Mouse (Mus musculus) small intestine, adult 2 months (tissue): ENCODE measurements around the gene Ppp2r5d. TPM values are rescaled to one million over a fixed set of nuclear protein-coding genes. Genes with fewer than 3 reads are reported as not detected.

Experiments used
- H3K27ac ChIP-seq: fragments of 200-500 bp; 2 replicates; pipeline ENCODE4 v1.5.1; 2012; ENCODE audit warnings: low read depth, low read length, control low read depth, inconsistent platforms; ENCODE audit not compliant: insufficient read depth
- H3K27me3 ChIP-seq: fragments of 200-500 bp; 2 replicates; pipeline ENCODE4 v1.6.1; 2012; ENCODE audit warnings: mild to moderate bottlenecking, moderate library complexity, low read length, inconsistent platforms; ENCODE audit not compliant: control insufficient read depth, insufficient read depth
- H3K36me3 ChIP-seq: fragments of 200-500 bp; 2 replicates; pipeline ENCODE4 v1.6.1; 2012; ENCODE audit warnings: mild to moderate bottlenecking, low read length, control low read depth, inconsistent platforms; ENCODE audit not compliant: control insufficient read depth, insufficient read depth
- H3K4me1 ChIP-seq: fragments of 200-500 bp; 2 replicates; pipeline ENCODE4 v1.6.1; 2012; ENCODE audit warnings: low read length, inconsistent platforms, mixed read lengths; ENCODE audit not compliant: control insufficient read depth, insufficient read depth, insufficient read length
- H3K4me3 ChIP-seq: fragments of 200-500 bp; 2 replicates; pipeline ENCODE4 v1.5.1; 2012; ENCODE audit warnings: low read depth, mild to moderate bottlenecking, control low read depth, inconsistent platforms, low read length, moderate library complexity
- CTCF ChIP-seq: fragments of 200-500 bp; IDR thresholded peaks from 2 replicates; pipeline ENCODE4 v1.5.1; 2012; ENCODE audit warnings: low read depth, mild to moderate bottlenecking, control low read depth, inconsistent platforms, low read length, moderate library complexity, mixed read lengths; ENCODE audit not compliant: insufficient replicate concordance, insufficient read length; ENCODE audit errors: extremely low read depth
- POLR2A ChIP-seq: fragments of 200-500 bp; IDR thresholded peaks from 2 replicates; pipeline ENCODE4 v1.6.1; 2012; ENCODE audit warnings: low read depth, mild to moderate bottlenecking, control low read depth, inconsistent platforms, low read length, moderate library complexity
- WGBS: fragments of 180-500 bp; shearing (Covaris S2); methylation state at CpG from one replicate; pipeline ENCODE4 v1.1.7; 2018; 5-methylcytosine and 5-hydroxymethylcytosine counted together
- polyA plus RNA-seq: library from polyadenylated mRNA; depleted of rRNA; stranded (reverse); fragments of >200 nt; gene quantifications from 2 replicates; pipeline ENCODE4 v1.2.3, GENCODE M21; 2012; rRNA removed

Gene Ppp2r5d
- polyA plus RNA-seq, 1 experiment = 150 TPM

DNA sequence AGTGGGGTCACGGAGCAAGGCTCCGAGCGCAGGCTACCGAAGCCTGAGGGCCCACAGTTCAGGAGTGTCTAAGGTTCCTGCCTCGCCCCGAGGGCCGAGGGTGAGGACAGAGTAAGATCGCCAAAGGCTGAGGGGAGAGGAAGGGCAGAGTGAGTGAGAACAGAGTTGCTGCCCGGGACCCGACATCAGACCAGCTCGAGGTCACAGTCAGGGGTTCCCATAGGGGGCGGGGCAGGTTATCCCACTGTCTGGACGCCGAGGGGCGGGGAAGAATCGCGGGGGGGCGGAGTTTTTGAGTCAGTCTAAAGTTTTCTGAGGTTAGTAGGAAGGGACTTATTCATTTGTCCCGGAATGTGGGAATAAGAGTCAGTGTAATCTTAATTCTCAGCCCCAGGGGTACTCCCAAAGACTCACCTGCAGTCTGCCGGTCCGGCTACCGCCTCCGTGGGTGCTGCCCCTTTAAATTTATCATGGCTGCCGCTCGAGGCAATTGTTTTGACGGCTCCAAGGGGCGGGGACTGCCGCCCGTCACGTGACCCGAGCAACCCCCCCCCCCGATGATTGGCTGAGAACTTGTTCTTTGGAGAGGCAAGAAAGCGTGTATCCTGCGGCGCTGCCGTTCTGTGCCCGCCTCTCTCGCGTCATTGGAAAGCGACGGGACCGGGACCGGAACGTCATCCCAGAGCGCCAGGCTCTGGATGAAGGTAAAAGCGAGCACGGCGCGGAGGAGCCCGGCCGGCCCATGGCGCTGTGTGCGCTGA is 59.2 kb downstream of the Ppp2r5d start, which contains the start of the genes Klc4 and Mrpl2:
TSS of gene Klc4 (minus strand) at position 462 of the 761 bp plus-strand sequence.
TSS of gene Mrpl2 (plus strand) at position 669 of the 761 bp plus-strand sequence.
- WGBS = under 1% methylated on average over 53 of the region's 53 CpGs
- Histone ChIP-seq H3K36me3 (peaks cover 30% of the 10 kb centered on the region), H3K27me3 (no peaks in the 10 kb centered on the region), H3K4me1 (peaks cover 5% of the 10 kb centered on the region), H3K4me3 (peak within 1 kb of the TSS; percentile 95), H3K27ac (peak within 1 kb of the TSS; percentile 100)
- no peak for TF ChIP-seq CTCF
- peak; percentile 61 for TF ChIP-seq POLR2A

DNA sequence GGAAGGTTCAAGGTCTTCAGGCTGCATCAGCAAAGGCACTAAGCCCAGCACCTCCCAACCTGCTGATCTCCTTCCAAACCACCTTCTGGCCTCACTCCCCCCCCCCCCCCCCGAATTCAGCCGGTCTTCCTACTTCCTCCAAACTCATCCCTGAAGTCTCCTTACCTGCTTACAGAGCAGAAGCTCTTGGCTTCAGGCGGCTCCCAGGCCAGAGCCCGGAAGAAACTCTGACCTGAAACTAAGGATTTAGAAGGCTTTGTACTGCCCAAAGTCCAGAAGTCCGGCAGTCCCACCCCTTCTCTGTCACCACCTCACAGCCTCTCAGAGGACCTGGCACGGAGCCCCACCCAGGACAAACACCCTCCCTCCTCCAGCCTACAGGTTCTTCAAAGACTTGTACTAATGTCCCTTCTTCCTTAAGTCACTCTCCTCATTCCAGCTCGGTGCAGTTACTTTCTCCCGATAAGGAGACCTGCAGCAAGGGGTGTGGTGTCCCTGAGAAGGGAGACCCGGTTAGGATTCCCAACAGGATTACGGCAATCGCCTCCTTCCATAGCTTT is 59.9 kb downstream of the Ppp2r5d start:
- H3K4me3 ChIP-seq = peak overlapping the region; percentile 91
- TF ChIP-seq CTCF (no peak), POLR2A (peak; percentile 74)
- WGBS = 3% methylated on average over 11 of the region's 11 CpGs
- H3K27ac ChIP-seq = peak overlapping the region; percentile 100
- H3K4me1 ChIP-seq = peaks cover 5% of the 10 kb centered on the region
- H3K36me3 ChIP-seq = peaks cover 37% of the 10 kb centered on the region
- H3K27me3 ChIP-seq = no peaks in the 10 kb centered on the region

DNA sequence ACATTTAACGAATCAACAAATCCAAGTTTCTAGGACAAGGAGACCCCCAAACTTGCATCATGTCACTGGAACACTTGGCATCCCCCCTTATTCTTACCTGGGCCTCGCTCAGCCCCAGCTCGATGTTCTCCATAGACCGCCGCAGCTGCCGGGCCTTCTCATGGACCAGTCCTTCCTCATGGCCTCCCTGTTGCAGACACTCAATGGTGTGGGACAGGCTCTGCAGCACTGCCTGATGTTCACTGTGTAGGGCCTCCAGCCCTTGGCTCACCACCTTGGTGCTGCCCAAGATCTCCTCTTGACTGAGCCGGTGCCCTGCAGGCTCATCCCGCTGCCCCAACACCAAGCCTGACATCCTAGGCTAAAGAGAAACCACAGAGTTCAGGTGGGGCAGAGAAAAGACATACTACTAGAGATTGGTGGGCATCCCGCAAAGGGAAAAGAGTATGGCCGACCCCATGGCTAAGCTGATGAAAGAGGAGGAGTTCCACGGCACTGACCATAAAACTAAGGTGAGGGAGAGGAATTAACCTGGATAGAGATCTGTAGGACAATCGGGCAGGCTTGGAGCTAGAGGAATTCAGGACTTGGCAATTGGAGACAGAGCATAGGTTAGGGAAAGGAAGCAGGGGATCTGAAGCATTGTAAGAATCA is 60.6 kb downstream of the Ppp2r5d start:
- Histone ChIP-seq H3K4me1 (peaks cover 3% of the 10 kb centered on the region; the same call in 1 of the 2 replicates), H3K36me3 (peaks cover 44% of the 10 kb centered on the region), H3K4me3 (peak overlapping the region; percentile 91), H3K27ac (peak overlapping the region; percentile 100), H3K27me3 (no peaks in the 10 kb centered on the region)
- 57% methylated on average over 12 of the region's 12 CpGs for WGBS
- TF ChIP-seq CTCF (no peak), POLR2A (no peak; the same call in 1 of the 2 replicates)

- WGBS = 94% methylated on average over 17 of the region's 17 CpGs
- TF ChIP-seq POLR2A (no peak), CTCF (no peak)
- no peak overlapping the region for H3K4me3 ChIP-seq
These were observed 62.9 kb downstream of the Ppp2r5d start for GRCm38 (mm10) chr17:46642060-46642459.

DNA sequence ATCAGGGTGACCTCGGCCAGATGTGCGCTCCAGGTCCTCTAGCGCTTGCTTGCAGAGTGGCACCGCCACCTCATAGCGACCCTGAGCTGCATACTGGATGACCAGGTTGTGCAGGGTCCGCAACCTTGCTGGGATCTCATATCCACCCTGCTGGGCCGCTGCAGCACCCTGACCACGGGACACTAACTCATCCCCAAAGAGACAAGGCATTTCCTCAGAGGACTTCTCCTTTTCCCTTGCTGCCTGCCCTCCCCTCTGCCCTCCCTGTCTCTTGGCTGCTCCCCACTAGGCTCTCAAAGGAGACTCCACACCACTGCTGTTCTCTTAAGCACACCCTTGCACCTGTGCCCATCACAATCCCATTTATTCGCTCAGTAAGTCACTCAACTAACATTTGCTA is 65.0 kb downstream of the Ppp2r5d start:
- TF ChIP-seq CTCF (no peak), POLR2A (no peak)
- peaks cover 66% of the 10 kb centered on the region for H3K36me3 ChIP-seq
- H3K4me1 ChIP-seq = peaks cover 3% of the 10 kb centered on the region; the same call in 1 of the 2 replicates
- 83% methylated on average over 9 of the region's 9 CpGs for WGBS
- no peak overlapping the region for H3K27ac ChIP-seq
- no peaks in the 10 kb centered on the region for H3K27me3 ChIP-seq
- H3K4me3 ChIP-seq = no peak overlapping the region

More at GRCm38 (mm10) chr17:46642060-46642459, 62.9 kb downstream of the Ppp2r5d start:
- Histone ChIP-seq H3K27me3 (no peaks in the 10 kb centered on the region), H3K36me3 (peaks cover 45% of the 10 kb centered on the region), H3K4me1 (peaks cover 3% of the 10 kb centered on the region; the same call in 1 of the 2 replicates), H3K27ac (no peak overlapping the region)

GRCm38 (mm10) chr17:46636831-46637523 is 67.9 kb downstream of the Ppp2r5d start:
- no peak overlapping the region for H3K27ac ChIP-seq

More at GRCm38 (mm10) chr17:46636831-46637523, 67.9 kb downstream of the Ppp2r5d start:
- Histone ChIP-seq H3K4me3 (no peak overlapping the region), H3K27me3 (no peaks in the 10 kb centered on the region), H3K4me1 (no peaks in the 10 kb centered on the region), H3K36me3 (peaks cover 76% of the 10 kb centered on the region)
- no peak for TF ChIP-seq POLR2A
- TF ChIP-seq CTCF = peak; percentile 34; the same call in 1 of the 2 replicates
- 45% methylated on average over 15 of the region's 15 CpGs for WGBS

Other genes starting within 250 kb of the Ppp2r5d start
- 0.20 and 0.25 TPM in 2 replicates for gene Ttbk1, start 217.4 kb downstream of the Ppp2r5d start, polyA plus RNA-seq
- gene Dnph1, start 208.4 kb downstream of the Ppp2r5d start, polyA plus RNA-seq = 3.3 and 6.3 TPM in 2 replicates
- gene Cul9, start 158.7 kb downstream of the Ppp2r5d start, polyA plus RNA-seq = 5.0 and 5.8 TPM in 2 replicates
- 103 and 183 TPM in 2 replicates for gene Srf, start 148.9 kb downstream of the Ppp2r5d start, polyA plus RNA-seq
- gene Ptk7, start 75.6 kb downstream of the Ppp2r5d start, polyA plus RNA-seq = 6.6 and 6.8 TPM in 2 replicates
- 103 and 213 TPM in 2 replicates for gene Klc4, start 59.1 kb downstream of the Ppp2r5d start, polyA plus RNA-seq
- 47.6 and 82.8 TPM in 2 replicates for gene Mrpl2, start 58.9 kb downstream of the Ppp2r5d start, polyA plus RNA-seq
- gene Cul7, start 54.8 kb downstream of the Ppp2r5d start, polyA plus RNA-seq = 7.6 and 12.1 TPM in 2 replicates
- gene Rrp36, start 30.8 kb downstream of the Ppp2r5d start, polyA plus RNA-seq = 30.8 and 47.4 TPM in 2 replicates
- 38.9 and 52.7 TPM in 2 replicates for gene Mea1, start 26.3 kb downstream of the Ppp2r5d start, polyA plus RNA-seq
- gene Klhdc3, start 24.2 kb downstream of the Ppp2r5d start, polyA plus RNA-seq = 48.3 and 99.3 TPM in 2 replicates
- 40.1 and 74.9 TPM in 2 replicates for gene Pex6, start 6.4 kb upstream of the Ppp2r5d start, polyA plus RNA-seq
- gene Gnmt, start 24.1 kb upstream of the Ppp2r5d start, polyA plus RNA-seq = 1.5 and 34.6 TPM in 2 replicates
- gene Cnpy3, start 47.1 kb upstream of the Ppp2r5d start, polyA plus RNA-seq = 14.3 and 23.7 TPM in 2 replicates
- gene Ptcra, start 58.6 kb upstream of the Ppp2r5d start, polyA plus RNA-seq = not detected in 2 replicates
- gene 2310039H08Rik, start 67.5 kb upstream of the Ppp2r5d start, polyA plus RNA-seq = 107 and 109 TPM in 2 replicates
- gene Rpl7l1, start 77.6 kb upstream of the Ppp2r5d start, polyA plus RNA-seq = 5.4 and 7.4 TPM in 2 replicates
- 4.0 and 7.1 TPM in 2 replicates for gene Bicral, start 153.4 kb upstream of the Ppp2r5d start, polyA plus RNA-seq
- gene Tbcc, start 185.6 kb upstream of the Ppp2r5d start, polyA plus RNA-seq = 16.7 and 29.0 TPM in 2 replicates
- not detected in 2 replicates for gene Prph2, start 205.3 kb upstream of the Ppp2r5d start, polyA plus RNA-seq